Mouse (Mus musculus) T-cell, adult 2 months (primary cell): Measurements from ENCODE around the gene Agrn.
"Not testable (repeated sequence)": the region's sequence is repeated elsewhere in the genome, so short reads cannot be mapped to it uniquely, and the experiment has no call there.

Experiments used
- DNase-seq: peaks from one replicate; pipeline ENCODE4 v3.0.0; 2022; ENCODE audit warnings: low spot score

The Agrn gene

DNA sequence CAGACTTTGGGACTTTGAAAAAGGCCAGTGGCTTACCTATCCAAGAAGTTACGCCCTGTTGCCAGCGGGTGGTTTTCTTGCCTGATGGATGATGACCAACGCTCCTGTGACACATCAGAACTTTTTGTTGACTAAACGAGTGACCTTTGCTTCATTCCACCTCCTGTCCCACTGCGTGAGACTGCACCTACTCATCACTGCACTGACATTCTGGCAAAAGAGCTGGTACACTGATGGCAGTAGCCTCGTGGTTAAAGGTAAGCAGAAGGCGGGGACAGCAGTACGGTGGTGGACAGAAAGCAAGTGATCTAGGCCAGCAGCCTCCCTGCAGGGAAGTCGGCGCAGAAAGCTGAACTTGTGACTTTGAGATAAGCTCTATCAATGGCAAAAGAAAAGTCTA, 46.4 kb downstream of the Agrn start:
- not testable (repeated sequence) for DNase-seq

DNA sequence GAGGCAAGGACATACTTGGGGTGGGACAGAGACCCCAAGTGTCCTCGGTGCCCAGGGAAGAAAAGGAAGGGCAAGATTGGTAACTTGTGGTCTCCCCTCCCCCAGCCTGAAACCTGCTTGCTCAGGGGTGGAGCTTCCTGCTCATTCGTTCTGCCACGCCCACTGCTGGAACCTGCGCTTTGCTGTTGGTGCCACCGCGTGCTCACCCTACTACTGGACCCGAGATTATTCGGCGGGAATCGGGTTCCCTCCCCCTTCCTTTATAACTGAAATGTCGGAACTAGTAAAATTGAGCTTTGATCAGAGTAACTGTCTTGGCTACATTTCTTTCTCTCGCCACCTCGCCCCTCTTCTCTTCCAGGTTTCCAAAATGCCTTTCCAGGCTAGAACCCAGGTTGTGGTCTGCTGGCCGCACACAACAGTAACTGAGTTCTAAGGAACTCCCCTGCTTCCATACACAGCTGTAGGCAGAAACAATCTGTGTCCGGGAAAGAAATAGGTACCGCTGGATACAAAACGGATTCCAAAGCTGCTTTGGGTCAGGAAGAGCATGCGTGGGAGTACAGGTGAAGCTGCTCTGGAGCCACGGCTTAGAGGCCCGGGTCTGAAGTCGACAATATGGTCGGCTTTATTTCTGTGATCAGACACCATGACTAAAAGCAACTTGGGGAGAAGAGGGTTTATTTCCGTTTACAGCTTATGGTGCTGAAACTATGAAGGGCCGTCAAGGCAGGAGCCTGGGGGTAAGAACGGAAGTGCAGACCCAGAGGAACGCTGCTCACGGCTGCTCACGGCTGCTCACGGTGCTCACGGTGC, 60.8 kb downstream of the Agrn start:
- no peak for DNase-seq

GRCm38 (mm10) chr4:156135801-156136200, 61.5 kb downstream of the Agrn start:
- DNase-seq = no peak

- DNase-seq = no peak
Observed at GRCm38 (mm10) chr4:156135112-156135511, 62.2 kb downstream of the Agrn start.

DNA sequence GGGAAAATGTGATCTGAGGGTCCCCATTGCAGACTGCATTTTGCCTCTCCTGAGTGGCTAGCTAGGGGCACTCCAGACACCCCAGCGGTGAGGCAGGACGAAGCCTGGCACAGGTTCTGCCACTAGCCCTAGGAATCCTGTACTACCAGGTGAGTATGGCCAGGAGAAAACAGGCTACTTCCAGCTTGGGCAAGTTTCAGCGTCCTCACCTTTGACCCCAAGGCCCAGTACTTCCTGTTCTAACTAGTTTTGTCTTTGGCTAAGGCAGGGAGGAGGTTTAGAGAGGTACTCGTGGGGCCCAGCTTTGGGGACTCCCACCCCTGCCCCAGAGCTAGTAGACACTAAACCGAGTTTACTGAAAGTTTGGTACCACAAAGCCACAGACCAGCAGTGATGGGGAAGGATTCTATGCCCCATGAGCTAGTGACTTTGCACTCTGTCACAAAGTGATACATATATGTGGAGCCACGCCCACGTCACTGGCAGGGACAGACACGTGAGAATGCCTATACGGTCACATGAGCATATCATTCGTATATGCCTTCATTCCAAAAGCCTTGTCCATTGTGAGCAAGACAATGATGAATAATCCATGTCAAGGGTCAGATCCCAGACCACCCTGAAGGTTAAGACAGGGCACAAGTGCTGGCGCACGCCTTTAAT, 63.2 kb downstream of the Agrn start:
- DNase-seq = no peak

DNA sequence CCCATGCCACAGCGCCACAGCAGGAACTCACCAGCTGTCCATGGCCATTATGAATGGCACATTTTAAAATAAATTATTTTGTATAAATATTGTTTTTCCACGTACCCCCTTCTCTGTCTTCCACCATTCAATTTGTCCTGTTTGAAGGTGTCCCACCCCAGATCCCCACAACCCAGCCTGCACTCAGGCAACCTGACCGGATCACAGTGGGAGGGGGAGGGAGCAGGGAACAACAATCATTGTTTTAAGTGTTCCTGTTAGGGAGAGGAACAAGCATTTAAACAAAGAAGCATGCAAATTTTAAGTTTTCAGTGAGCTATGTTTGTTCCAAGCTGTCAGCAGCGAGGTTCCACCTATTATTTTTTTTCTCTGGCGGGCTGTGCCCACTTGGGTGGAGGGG, 64.0 kb downstream of the Agrn start:
- DNase-seq = no peak

DNA sequence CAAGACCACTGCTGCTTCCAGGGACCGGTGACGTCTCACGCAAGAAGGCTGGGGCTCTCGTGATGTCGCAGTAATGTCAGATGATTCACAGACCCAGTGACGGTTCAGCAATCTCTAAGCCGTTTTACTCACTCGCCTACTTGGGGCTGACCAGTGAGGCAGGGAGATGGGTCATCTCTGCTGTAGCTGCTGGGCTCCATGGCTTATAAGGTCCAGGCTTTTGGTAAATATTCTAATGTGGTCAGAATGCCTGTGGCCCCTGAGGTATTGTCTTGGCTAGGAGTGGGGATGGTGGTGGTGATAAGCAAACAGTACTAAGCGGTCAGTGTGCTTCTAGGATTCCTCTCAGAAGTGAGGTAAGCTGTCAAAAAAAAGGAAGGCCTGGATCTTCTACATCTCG, 66.3 kb downstream of the Agrn start:
- no peak for DNase-seq

- no peak for DNase-seq
Observed at GRCm38 (mm10) chr4:156130436-156130835, 66.9 kb downstream of the Agrn start, which contains the start of gene Rnf223. Gene Rnf223 (plus strand): TSS chr4:156130513.

DNA sequence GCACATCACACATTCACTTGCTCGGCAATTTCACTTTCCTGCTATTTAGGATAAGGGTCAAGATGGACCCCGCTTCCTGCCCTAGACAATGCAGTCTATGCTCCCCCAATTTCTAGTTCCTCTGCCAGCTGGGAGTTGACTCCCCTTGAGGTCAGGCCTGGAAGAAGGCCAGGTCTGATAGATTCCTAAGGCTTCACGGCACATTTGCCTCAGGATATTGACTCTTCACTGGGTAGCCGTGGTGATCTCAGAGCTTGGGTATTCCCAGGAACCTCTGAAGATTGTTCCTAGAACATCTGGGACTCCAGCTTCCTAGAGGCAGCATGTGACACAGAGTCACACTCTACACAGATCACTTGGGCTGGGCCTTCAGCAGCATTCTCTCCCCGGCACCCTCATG, 68.5 kb downstream of the Agrn start:
- no peak for DNase-seq

- DNase-seq = no peak
Observed at GRCm38 (mm10) chr4:156126841-156127240, 70.4 kb downstream of the Agrn start.

GRCm38 (mm10) chr4:156125393-156125792, 71.9 kb downstream of the Agrn start:
- DNase-seq = no peak

DNA sequence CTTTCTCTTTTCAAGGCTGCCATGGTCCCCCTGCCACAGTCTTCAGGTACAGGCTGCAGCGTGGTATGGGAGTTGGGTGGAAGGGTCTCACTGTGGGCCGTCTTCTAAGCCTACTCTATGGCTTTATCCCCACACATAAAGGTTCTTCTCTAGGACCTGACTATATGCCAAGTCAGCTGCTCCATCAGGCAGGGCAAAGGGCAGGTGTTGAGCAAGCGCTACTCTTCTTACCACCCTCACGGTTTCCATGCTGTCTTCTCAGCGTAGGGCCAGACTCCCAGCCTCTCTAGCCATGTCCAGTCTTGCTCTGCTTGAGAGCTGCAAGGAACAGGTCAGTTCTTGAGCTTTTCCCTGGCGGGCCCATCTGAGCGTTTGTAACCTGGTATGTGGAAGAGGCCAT, 73.2 kb downstream of the Agrn start:
- DNase-seq = no peak
